Mouse (Mus musculus) testis, adult 2 months (tissue): ENCODE results near the gene Spin1. TPM values are rescaled to one million over a fixed set of nuclear protein-coding genes. Genes with fewer than 3 reads are reported as not detected.

Source experiments
- H3K27ac ChIP-seq: fragments of 200-500 bp; 2 replicates; pipeline ENCODE4 v1.5.1; 2012; ENCODE audit warnings: low read depth, low read length; ENCODE audit not compliant: control insufficient read depth, insufficient read depth
- H3K27me3 ChIP-seq: fragments of 200-500 bp; 2 replicates; pipeline ENCODE4 v1.6.1; 2012; ENCODE audit warnings: mild to moderate bottlenecking, low read length, moderate library complexity; ENCODE audit not compliant: control insufficient read depth, insufficient read depth
- H3K36me3 ChIP-seq: fragments of 200-500 bp; 2 replicates; pipeline ENCODE4 v1.6.1; 2012; ENCODE audit warnings: mild to moderate bottlenecking, low read length; ENCODE audit not compliant: control insufficient read depth, insufficient read depth
- H3K4me1 ChIP-seq: fragments of 200-500 bp; 2 replicates; pipeline ENCODE4 v1.6.1; 2012; ENCODE audit warnings: low read length; ENCODE audit not compliant: control insufficient read depth, insufficient read depth
- H3K4me3 ChIP-seq: fragments of 200-500 bp; 2 replicates; pipeline ENCODE4 v1.5.1; 2012; ENCODE audit warnings: low read depth, mild to moderate bottlenecking, low read length, moderate library complexity, mixed read lengths; ENCODE audit not compliant: control insufficient read depth
- CTCF ChIP-seq: fragments of 200-500 bp; IDR thresholded peaks from 2 replicates; pipeline ENCODE4 v1.5.1; 2012; ENCODE audit warnings: low read depth, mild to moderate bottlenecking, inconsistent platforms, low read length, moderate library complexity; ENCODE audit not compliant: control insufficient read depth, insufficient read depth, insufficient replicate concordance
- POLR2A ChIP-seq: fragments of 200-500 bp; IDR thresholded peaks from 2 replicates; pipeline ENCODE4 v1.6.1; 2012; ENCODE audit warnings: low read depth, mild to moderate bottlenecking, inconsistent platforms, low read length, moderate library complexity; ENCODE audit not compliant: control insufficient read depth
- polyA plus RNA-seq: library from polyadenylated mRNA; depleted of rRNA; stranded (reverse); fragments of >200 nt; gene quantifications from 2 replicates; pipeline ENCODE4 v1.2.3, GENCODE M21; 2012; rRNA removed

Spin1 gene
- polyA plus RNA-seq, 1 experiment, result 12.1 TPM

- Histone ChIP-seq H3K4me1 (no peaks in the 10 kb centered on the region), H3K27me3 (no peaks in the 10 kb centered on the region), H3K27ac (no peak overlapping the region), H3K36me3 (no peaks in the 10 kb centered on the region), H3K4me3 (no peak overlapping the region)
- TF ChIP-seq CTCF (no peak), POLR2A (no peak)
Observed at GRCm38 (mm10) chr13:51179362-51179761, 78.7 kb downstream of the Spin1 start.

- Histone ChIP-seq H3K27me3 (no peaks in the 10 kb centered on the region), H3K36me3 (no peaks in the 10 kb centered on the region), H3K27ac (no peak overlapping the region), H3K4me1 (no peaks in the 10 kb centered on the region), H3K4me3 (no peak overlapping the region)
- TF ChIP-seq POLR2A (no peak), CTCF (no peak)
Observed at GRCm38 (mm10) chr13:51182236-51182635, 81.6 kb downstream of the Spin1 start.

GRCm38 (mm10) chr13:51184896-51185295 is 84.2 kb downstream of the Spin1 start:
- H3K27ac ChIP-seq, result no peak overlapping the region
- no peaks in the 10 kb centered on the region for H3K4me1 ChIP-seq
- no peak overlapping the region for H3K4me3 ChIP-seq
- H3K36me3 ChIP-seq, result no peaks in the 10 kb centered on the region
- H3K27me3 ChIP-seq, result no peaks in the 10 kb centered on the region
- TF ChIP-seq CTCF, result no peak
- TF ChIP-seq POLR2A, result no peak

GRCm38 (mm10) chr13:51190336-51190735 is 89.7 kb downstream of the Spin1 start:
- Histone ChIP-seq H3K4me1 (peaks cover 2% of the 10 kb centered on the region), H3K36me3 (no peaks in the 10 kb centered on the region), H3K4me3 (no peak overlapping the region), H3K27ac (no peak overlapping the region), H3K27me3 (no peaks in the 10 kb centered on the region)
- no peak for TF ChIP-seq POLR2A
- TF ChIP-seq CTCF, result peak; percentile 1; the same call in 1 of the 2 replicates

GRCm38 (mm10) chr13:51191416-51192140 is 90.9 kb downstream of the Spin1 start:
- no peak overlapping the region for H3K4me3 ChIP-seq
- no peaks in the 10 kb centered on the region for H3K36me3 ChIP-seq
- TF ChIP-seq POLR2A (no peak), CTCF (no peak)
- no peak overlapping the region for H3K27ac ChIP-seq
- peaks cover 2% of the 10 kb centered on the region for H3K4me1 ChIP-seq
- no peaks in the 10 kb centered on the region for H3K27me3 ChIP-seq

GRCm38 (mm10) chr13:51193893-51194292 is 93.2 kb downstream of the Spin1 start:
- no peaks in the 10 kb centered on the region for H3K36me3 ChIP-seq
- TF ChIP-seq POLR2A (peak; percentile 65; the same call in 1 of the 2 replicates), CTCF (no peak)
- H3K4me3 ChIP-seq, result peak overlapping the region; percentile 69
- H3K4me1 ChIP-seq, result peaks cover 2% of the 10 kb centered on the region
- H3K27me3 ChIP-seq, result no peaks in the 10 kb centered on the region
- peak overlapping the region; percentile 41 for H3K27ac ChIP-seq

- Histone ChIP-seq H3K4me3 (no peak overlapping the region), H3K36me3 (no peaks in the 10 kb centered on the region), H3K4me1 (peaks cover 2% of the 10 kb centered on the region), H3K27me3 (no peaks in the 10 kb centered on the region), H3K27ac (no peak overlapping the region)
- TF ChIP-seq POLR2A, result no peak
- TF ChIP-seq CTCF, result no peak
Observed at GRCm38 (mm10) chr13:51197699-51198098, 97.0 kb downstream of the Spin1 start.

- no peaks in the 10 kb centered on the region for H3K36me3 ChIP-seq
- H3K27ac ChIP-seq, result no peak overlapping the region
- no peak for TF ChIP-seq POLR2A
- TF ChIP-seq CTCF, result no peak
Observed at GRCm38 (mm10) chr13:51198186-51198585, 97.5 kb downstream of the Spin1 start.

More at GRCm38 (mm10) chr13:51198186-51198585, 97.5 kb downstream of the Spin1 start:
- Histone ChIP-seq H3K4me1 (peaks cover 2% of the 10 kb centered on the region), H3K4me3 (no peak overlapping the region), H3K27me3 (no peaks in the 10 kb centered on the region)

Other genes with a start within 250 kb of the Spin1 start
- gene Nxnl2, start 70.1 kb downstream of the Spin1 start, polyA plus RNA-seq, result 5.8 and 7.0 TPM in 2 replicates